Mouse (Mus musculus): ENCODE measurements around the gene 1700025C18Rik.
A peak's percentile ranks its signal among the peaks of the same experiment; 100 is the strongest.

1700025C18Rik gene

DNA sequence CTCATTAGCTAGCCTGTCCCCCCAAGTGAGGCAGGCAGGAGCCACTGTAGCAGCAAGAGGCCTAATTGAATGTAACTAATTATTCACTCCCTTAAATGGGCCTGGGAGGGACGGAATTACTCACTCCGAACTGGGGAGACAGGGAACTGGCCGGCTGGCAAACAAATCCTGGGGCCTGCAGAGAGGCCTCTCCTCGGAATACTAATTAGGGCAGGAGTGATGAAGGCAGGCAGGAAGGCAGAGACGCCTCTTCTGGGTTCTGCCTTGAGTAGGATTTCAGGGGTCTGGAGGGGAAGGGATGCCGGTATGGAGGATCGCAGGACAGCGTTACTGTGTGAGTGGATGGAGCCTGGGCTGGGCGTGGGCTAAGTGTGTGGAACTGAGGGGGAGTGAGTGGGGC lies 13.5 kb downstream of the 1700025C18Rik start:
- DNase-seq, result no peak

DNA sequence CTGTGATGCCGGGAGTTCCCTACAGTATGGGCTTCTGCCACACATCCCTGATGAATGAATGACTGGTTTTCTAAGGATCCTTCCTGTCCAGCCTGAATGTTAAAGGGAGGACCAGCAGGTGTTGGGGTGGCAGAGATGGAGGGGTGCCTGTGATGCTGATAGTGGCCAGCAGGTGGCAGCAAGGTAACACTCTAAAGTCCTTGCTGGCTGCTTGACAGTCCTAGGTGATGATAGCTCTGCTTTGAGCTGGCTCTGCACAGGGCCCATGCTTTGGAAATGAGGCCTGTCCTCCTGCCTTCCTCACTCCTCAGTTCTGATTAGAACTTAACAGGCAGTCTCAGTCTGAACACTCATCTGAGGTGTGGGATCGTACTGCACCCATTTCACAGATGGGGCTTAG lies 15.6 kb downstream of the 1700025C18Rik start:
- peak; percentile 76 for DNase-seq

DNA sequence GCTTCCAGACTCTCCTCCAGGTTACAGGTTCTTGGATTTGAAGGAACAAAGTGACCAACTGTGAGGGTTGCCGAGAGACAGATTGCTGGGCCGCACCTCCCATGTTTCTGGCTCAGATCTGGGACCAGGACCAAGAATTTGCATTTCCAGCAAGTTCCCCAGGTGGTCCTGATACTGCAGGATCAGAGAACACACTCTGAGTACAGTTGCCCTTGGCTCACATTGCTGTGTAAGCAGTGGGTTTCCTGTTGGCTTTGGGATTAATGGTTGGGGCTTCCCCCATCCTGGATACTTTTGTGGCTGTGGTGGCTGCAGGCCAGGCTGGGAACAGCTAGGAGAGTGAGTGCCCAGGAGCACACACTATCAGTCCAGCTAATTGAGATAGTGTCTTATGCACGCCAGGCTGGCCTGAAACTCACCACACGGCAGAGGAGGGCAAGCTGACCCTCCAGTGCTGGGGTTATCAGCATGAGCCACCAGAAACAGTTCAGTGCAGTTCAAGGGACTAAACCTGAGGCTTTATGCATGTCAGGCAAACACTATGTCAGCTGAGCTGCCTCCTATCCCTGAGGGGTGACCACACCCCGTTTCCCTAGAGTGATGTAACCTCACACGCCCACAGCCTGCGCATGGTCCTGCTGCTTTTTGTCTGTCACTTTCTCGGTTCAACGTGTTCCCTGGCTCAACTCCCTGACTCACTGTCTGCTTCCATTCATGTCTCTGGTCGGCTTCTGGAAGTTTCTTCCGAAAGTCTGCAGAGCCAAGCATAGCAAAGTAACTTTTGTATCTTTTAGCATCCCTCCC lies 16.3 kb downstream of the 1700025C18Rik start:
- DNase-seq, result peak; percentile 53

DNA sequence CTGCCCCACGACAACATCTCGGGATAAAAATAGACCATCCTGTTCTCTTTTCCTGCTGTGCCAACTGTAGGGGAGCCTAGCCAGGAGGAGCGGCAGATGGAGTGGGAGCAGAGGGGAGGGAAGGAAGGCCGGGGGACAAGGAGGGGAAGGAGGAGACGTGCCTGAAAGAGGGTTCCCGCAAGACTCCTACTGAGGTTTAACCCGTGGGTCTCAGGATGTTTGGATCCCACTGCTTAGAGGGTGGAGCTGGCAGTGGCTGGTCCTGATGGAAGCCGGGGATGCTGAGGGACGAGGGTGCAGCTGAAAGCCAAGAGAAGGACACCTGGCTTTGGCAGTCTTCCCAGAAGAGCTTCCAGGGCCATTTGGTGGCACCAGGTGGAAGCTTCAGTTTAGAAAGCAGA lies 17.2 kb downstream of the 1700025C18Rik start:
- DNase-seq, result no peak

DNA sequence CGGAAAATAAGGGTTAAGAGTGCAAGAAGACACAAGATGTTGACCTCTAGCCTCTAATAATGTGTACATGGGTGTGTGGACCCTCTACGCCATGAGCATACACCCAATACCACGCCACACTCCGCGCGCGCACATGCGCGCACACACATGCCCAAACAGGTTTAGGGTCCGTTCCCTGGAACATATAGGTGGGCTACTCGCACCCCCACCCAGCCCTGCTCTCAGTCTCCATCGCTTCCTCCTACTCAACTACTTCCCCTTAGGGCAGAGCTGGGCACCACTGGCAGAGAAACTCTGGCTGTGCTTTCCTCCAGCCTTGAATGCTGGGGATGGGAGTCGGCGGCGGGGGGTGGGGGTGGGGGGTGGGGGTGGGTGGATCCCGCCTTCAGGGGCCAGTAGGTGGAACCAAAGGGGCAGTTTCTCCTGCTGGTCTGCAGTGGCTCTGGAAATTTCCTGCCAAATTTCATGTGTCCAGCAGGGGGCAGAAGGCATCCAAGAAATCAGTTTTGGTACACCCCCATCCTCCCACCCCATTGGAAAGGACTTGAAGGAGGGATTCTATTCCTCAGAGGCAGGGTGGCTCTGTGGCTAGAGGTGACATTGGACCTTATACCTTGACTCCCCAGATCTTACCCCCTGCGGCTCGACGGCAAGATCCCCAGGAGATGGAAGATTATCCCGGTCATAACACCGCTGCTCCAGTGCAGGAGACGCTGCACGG lies 20.3 kb downstream of the 1700025C18Rik start:
- peak; percentile 50 for DNase-seq

DNA sequence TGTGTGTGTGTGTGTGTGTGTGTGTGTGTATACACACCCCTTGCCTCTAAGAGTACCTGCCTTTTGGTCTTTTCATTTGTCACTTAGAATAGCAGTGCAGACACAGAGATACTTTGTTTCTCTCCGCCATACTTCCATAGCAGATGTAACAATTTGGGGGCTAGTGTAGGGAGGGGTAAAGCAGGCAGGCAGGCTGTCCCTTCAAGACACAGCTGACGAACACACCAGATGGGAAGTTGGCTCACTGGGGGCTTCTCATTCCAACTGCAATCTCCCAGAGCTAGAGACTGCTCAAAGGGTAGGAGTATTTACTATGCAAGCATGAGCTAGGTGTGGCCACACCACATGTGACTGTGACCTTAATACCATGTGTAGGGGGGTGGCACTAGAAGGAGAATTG lies 21.7 kb downstream of the 1700025C18Rik start:
- DNase-seq, result peak; percentile 65

DNA sequence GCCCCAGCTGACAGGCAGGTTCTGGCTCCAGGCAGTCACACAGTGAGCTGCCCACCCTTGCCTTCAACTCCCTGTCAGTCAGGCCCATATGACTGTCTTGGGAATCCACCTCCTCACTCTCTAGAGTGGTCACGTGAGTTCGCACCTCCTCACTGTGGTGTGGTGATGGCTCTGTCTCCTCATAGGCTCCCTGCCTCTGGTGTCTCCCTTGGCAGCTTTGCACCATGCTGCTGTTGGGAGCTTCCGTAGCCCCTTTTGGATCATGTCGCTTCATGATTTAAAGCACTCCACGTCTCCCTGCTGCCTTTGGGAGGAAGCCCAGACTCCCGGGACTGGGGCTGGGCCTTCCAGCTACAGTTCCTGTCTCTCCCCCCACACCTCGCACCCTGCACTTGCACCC lies 26.1 kb downstream of the 1700025C18Rik start:
- DNase-seq, result peak; percentile 60

DNA sequence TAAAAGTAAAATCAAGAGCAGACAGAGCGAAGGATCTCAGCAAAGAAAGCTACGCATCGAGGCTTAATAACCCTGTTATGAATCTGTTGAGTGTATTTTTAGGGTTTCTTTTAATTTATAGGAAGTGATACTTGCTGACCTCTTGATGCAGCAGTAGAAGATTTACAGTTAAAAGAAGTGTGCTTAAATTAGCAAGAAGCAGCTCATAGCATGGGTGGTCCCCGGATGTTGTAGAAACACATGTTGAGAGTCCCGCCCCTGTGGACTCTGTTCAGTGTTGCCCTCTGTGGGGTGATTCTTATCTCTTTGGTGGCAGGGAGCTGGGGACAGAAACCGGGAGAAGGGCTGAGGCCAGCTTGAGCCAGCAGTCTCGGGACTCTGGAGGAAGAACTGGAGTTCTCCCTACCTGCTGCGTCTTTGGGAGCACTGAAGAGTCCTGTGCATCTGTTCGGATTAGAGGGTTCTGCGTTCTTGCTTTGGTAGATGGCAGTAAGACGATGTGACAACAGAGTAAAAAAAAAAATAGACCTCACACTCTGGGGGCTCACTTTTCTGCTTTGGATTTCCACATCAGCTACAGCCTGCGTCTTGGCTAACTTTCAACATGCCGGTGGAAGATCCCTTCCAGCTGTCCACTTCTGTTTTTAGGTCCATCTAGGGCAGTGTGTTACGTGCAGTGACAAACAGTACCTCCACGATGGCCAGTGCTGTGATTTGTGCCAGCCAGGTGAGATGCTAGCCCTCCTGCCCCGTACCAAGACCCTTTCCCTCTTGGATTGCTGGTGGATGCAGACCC lies 28.7 kb downstream of the 1700025C18Rik start:
- DNase-seq, result no peak

DNA sequence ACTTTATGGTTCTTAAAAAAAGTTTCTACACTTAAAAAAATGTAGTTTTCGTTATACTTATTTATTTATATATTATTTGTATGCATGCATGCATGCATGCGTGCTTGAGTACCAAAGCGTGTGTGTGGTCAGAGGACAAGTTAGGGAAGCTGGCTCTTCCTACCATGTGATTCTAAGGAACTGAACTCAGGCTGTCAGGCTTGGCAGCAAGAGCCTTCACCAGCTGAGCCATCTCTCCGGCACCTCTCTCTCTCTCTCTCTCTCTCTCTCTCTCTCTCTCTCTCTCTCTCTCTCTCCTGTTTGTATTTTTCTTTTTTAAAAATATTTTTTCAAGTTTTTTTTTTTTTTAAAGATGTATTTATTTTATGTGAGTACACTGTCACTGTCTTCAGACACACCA lies 30.6 kb downstream of the 1700025C18Rik start:
- no peak for DNase-seq

DNA sequence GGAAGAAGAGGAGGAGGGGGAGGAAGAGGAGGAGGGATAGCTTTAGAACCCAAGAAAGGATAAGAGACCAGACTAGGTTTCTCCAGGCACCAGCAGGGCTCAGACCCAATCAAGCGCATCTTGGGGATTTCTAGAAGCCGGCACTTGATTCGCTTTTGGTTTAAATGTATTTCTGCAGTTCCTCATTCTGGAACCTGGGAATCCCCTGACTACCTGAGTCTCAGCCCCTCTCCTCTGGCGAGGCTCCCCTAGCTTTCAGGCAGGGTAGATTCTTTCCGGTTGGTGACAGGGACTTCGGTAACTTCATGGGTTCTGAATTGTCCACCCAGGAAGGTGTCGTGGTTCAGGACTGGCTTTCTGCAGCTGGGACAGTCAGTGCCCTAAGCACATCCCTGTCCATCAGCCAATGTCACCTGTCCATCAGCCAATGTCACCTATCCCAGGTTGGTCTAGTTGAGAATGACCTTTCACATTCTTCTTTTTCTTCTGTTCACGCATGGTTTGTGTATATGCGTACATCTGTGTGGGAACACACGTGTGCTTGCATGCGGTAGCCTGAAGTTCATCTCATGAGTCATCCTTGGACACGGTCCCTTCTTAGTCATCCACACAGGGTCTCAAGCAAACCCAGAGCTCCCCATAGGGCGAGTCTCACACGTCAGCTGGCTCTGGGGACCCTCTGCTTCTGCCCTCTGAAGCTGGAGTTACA lies 34.0 kb downstream of the 1700025C18Rik start:
- no peak for DNase-seq

DNA sequence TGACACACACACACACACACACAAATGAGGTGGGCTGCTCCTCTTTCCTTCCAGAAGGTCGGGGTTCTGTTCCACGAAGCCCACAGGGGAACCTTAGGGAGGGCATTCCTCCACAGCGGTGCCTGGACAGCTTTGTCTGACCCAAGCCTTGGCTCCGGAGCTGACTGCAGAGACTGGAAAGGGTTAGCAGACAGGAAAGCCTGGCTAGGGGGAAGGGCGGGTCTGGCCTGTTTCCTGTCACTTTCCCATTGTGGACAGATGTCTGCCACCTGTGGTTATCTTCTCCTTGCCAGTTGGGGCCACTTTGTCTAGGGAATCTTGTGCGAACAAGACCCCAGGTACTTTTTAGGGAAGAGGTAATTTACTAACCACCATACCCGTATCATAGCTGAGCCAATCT lies 34.6 kb downstream of the 1700025C18Rik start:
- DNase-seq, result no peak

DNA sequence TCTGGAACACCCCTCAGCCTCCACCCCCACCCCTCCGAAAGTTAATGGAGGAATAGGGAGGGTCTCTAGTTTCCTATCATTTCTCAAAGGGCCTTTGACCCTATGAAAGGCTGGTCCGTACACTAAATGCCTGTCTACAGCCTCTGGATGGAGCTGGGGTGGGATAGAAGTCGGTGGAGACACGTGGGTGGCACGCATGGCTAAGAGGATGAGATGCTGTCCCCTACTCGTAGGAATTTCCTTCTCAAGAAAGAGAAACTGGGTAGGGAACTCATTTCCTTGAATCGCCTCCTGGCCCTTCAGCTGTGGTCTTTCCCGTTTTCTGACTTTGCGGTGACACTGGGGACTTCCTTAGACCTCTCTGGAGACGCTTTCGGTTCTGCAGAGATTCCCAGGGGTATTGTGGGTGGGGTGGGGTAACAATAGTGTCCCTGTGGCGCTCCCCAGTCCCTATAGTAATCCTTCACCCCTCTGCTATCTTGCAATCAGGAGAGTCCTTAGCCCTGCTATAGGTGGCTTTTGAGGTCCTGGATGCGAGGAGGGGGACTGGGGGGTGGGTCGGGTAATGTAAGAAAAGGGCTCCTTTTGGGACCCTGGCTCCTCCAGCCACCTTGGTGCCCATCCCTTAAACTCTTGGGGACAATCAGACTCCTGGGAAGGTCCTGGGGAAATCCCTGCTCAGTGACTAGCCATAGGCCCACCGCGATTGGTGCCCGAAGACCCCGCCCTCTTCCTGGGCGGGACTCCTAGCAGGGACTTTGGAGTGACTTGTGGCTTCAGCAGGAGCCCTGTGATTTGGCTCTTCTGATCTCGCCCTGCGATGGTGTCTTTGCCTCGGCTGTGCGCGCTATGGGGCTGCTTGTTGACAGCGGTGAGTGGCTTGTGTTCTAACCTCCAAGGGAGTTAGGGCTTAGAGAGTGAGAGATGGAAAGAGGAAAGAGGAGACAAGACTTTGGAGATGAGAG lies 35.4 kb downstream of the 1700025C18Rik start, which contains the start of gene Cd40:
Gene Cd40 (plus strand): TSS at position 740 of the 965 bp plus-strand sequence.
- DNase-seq, result no peak

DNA sequence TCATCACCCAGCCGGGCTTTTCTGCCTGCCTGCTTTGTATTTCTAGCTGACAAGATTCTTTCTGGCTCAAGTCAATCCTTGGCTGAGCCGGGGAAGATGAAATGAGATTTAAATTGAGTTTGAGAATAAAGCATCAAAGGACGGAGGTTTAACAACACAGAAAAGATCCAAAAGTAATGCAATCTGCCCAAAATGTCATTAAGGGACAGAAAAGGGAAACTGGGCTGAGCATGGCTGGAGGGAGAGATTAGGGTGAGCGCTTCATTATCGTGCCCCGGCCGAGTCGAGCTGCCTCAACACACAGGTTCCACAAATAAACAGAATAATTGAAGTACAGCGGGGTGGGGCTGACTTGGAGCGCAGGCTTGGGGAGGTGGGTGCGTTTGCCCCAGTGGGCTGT lies 39.0 kb downstream of the 1700025C18Rik start:
- no peak for DNase-seq

DNA sequence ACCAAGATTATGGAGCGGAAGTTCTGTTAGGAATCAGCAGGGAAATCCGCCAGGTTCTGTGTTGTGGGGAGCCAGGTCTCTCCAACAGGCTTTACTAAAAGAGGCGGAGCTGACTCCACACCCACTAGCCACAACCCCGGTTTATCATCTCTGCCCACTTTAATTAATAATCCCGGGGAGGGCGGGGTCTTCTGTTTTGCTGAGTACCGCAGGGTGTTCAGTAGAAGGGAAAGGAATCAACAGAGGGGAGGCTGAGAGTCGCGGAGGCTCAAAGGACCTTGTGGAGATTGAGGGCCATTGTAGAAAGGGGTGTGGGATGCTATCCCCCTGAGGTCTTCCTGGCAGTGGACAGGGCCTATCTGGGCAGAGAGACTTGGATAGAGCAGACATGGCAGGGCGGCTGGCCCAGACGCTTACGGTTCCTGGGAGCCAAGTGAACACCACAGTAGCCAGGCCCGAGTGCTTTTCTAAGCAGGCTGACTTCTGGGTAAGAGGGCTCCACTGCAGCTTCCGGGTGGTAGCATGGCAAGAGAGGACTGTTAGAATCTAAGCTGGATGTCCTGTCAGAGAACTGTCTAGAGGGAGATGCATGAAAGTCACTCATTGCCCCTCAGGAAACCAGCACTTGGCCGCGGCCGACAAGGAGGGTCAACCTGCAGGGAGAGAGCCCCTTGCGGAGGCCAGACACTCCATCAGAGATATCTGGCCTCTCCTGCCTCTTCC lies 39.6 kb downstream of the 1700025C18Rik start:
- no peak for DNase-seq

DNA sequence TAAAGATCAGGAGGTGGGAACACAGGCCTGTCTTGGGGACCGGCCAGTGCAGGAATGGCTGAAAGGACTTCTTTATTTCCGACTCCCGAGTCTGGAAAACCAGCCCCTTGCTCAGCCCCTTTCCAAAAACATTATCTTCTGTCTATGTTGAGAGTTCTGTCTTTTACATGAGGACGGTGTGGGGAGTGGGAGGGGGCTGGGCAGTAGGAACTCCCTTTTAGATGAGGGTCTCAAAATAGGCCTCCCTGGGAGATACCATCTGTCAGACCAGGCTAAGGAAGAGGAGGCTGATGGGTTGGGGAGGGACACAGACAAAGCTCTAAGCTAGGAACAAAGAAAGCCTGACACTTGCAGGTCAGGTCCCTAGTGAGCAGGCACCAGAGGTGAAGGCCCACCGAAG lies 41.5 kb downstream of the 1700025C18Rik start:
- DNase-seq, result no peak

DNA sequence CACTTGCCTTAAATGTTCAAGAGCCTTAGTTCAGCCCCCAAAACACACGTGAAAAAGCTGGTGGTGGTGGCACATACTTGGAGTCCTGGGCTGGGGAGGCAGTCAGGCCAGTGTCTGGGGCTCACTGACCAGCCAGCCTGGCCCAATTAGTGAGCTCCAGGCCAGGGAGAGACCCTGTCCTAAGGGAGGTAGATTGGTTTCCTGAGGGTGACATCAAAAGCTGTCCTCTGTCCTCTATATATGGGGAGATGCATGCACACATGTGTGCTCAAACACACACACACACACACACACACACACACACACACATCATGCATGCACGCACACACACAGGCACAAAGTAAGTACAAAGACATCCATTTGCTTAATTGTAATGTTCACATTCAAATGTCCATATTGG lies 46.8 kb downstream of the 1700025C18Rik start:
- no peak for DNase-seq

DNA sequence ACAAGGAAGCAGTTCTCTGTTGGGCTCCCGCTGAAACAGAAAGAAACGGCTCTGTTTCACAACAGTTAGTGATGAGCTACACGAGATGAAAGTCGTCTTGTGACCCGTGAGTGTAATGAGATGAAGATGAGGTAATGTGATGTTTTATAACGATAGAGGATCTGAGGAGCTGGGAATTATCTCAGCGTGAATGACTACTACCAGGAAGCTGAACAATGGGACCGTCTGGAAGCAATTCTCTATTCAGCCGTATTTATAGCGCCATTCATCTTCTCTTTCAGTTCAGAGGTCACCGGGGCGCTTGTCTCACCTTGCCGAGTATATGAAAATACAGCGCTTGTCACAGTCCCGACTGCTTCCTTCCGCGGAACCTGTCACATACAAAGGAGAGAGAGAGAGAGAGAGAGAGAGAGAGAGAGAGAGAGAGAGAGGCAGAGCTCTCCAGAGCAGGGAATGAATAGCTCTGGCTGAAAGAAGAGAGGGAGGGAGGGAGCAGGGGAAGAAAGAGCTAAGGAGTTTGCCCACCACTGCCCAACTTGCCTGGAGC lies 47.4 kb downstream of the 1700025C18Rik start:
- DNase-seq, result no peak

DNA sequence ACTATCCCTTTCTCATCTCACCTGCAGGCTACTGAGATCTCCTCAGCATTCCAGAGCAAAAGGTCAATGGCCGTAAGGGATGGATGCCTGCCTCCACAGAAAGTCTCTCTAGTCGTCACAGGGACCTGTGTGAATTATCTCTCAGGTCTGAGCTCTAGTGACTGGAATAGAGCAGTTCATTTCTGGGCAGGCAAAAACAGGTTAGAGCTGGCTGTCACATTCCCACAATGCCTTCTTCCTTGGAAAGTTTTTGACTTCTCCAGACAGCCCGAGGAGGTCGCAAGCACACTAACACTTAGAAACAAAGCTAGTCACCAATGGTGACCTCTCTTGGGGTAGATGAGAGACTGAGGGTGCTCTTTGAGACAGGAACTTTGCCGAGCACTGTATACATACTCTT lies 48.4 kb downstream of the 1700025C18Rik start:
- no peak for DNase-seq

DNA sequence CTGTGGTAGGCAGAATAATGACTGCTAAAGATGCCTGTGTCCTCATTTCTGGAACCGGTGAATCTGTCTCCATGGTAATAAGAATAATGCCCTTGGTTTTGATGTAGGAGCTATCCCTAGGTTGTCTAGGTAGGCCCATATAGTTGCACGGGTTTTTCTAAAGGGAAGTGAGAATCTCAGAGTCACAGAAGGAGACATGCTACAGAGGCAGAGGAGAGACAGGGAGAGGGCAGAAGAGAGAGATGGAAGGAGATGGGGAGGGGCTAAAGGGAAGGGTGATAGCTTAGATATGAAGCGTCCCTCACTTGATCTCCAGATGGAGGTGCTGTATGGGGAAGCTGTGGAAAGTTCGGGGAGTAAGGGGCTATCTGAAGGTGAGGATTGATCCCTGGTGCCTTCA lies 53.1 kb downstream of the 1700025C18Rik start:
- DNase-seq, result no peak

DNA sequence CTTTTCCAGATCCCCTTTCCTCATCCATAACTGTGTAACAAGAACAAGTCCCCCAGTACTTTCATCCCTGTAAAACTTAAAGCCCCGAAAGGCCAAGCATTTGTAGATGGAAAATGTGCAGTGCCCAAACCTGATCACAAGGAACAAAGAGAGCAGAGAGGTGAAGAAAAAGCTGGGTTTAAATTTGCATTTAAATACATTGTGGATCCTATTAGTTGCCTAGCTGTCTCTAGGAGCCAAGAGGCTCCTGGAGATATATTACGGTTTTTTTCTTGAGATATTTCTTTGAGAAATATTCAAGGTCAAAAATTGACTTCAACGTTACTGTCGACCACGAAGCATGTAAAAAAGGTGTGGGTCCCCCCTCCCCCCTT lies 55.5 kb downstream of the 1700025C18Rik start:
- no peak for DNase-seq

All from layer of hippocampus, adult 9-11 months (tissue).